Mouse (Mus musculus) neural tube, embryonic 13.5 days (tissue): ENCODE results near the gene Tex14. TPM values are rescaled to one million over a fixed set of nuclear protein-coding genes. Genes with fewer than 3 reads are reported as not detected.
"Not testable (repeated sequence)": the region's sequence is repeated elsewhere in the genome, so short reads cannot be mapped to it uniquely, and the experiment has no call there.

Source experiments
- ATAC-seq: fragments of 200-750 bp; cut with Nextera tagmentation; 2 replicates; pipeline ENCODE4 v1.8.0; 2017; ENCODE audit warnings: low read depth, mild to moderate bottlenecking, moderate TSS enrichment, moderate library complexity
- H3K27ac ChIP-seq: fragments of 300-500 bp; sonication (generic); replicated peaks from 2 replicates; pipeline ENCODE4 v1.5.1; 2015; ENCODE audit warnings: moderate library complexity, mild to moderate bottlenecking, inconsistent platforms
- H3K27me3 ChIP-seq: fragments of 300-500 bp; sonication (generic); 2 replicates; pipeline ENCODE4 v1.6.1; 2015; ENCODE audit warnings: mild to moderate bottlenecking, inconsistent platforms
- H3K36me3 ChIP-seq: fragments of 300-500 bp; sonication (generic); 2 replicates; pipeline ENCODE4 v1.6.1; 2015; ENCODE audit warnings: mild to moderate bottlenecking, inconsistent platforms
- H3K4me1 ChIP-seq: fragments of 300-500 bp; sonication (generic); replicated peaks from 2 replicates; pipeline ENCODE4 v1.6.1; 2015; ENCODE audit warnings: inconsistent platforms
- H3K4me2 ChIP-seq: fragments of 300-500 bp; sonication (generic); 2 replicates; pipeline ENCODE4 v1.6.1; 2015; ENCODE audit warnings: inconsistent platforms, mild to moderate bottlenecking, moderate library complexity
- H3K4me3 ChIP-seq: fragments of 300-500 bp; sonication (generic); 2 replicates; pipeline ENCODE4 v1.5.1; 2015; ENCODE audit warnings: mild to moderate bottlenecking, inconsistent platforms
- H3K9ac ChIP-seq: fragments of 300-500 bp; sonication (generic); 2 replicates; pipeline ENCODE4 v1.6.1; 2015; ENCODE audit warnings: moderate library complexity, mild to moderate bottlenecking, inconsistent platforms
- H3K9me3 ChIP-seq: fragments of 300-500 bp; sonication (generic); 2 replicates; pipeline ENCODE4 v1.6.1; 2016; ENCODE audit warnings: inconsistent platforms
- WGBS: fragments of 180-500 bp; shearing (Covaris S2); methylation state at CpG from one replicate; pipeline ENCODE4 v1.1.7; 2015; 5-methylcytosine and 5-hydroxymethylcytosine counted together
- polyA plus RNA-seq: library from polyadenylated mRNA; unstranded; fragments of >200 nt; fragmentation: Nextera tagmentation; extraction: Ambion mirVana; gene quantifications from 2 replicates; pipeline ENCODE4 v1.2.1, GENCODE M21; 2015

Gene Tex14
- polyA plus RNA-seq, 1 experiment from 2014 or later, result 0.32 TPM

DNA sequence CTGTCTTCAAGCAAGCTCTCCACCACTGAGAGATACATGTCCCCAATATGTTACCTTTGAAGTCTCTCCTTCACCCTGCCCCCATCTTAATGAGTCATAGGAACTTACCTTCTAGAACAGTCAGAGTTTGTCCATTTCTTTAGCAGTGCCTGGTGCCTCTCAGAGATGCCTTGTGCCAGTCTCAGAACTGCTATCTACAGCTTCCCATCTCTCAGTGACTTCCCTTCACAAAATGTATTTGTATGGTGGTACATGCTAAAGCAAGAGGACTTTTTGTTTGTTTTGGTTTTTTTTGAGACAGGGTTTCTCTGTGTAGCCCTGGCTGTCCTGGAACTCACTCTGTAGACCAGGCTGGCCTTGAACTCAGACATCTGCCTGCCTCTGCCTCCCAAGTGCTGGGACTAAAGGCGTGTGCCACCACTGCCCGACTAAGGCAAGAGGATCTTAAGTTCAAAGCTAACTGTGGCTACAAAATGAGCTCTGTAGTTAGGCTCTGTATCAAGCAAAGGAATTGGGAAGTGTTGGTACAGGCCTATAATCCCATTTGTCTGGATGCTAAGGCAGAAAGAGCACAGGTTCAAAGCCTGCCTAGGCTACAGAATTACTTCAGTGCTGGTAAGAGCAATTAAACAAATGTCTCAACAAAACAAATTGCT lies 49.3 kb downstream of the Tex14 start:
- Histone ChIP-seq H3K36me3 (no peaks in the 10 kb centered on the region), H3K27ac (no peak overlapping the region), H3K9me3 (no peaks in the 10 kb centered on the region), H3K4me1 (no peaks in the 10 kb centered on the region), H3K27me3 (no peaks in the 10 kb centered on the region), H3K9ac (no peak overlapping the region), H3K4me3 (no peak overlapping the region), H3K4me2 (no peak overlapping the region)
- WGBS, result 93% methylated on average over 2 of the region's 2 CpGs
- ATAC-seq, result no peak

- Histone ChIP-seq H3K4me2 (no peak overlapping the region), H3K4me3 (no peak overlapping the region), H3K9ac (no peak overlapping the region), H3K36me3 (no peaks in the 10 kb centered on the region), H3K9me3 (no peaks in the 10 kb centered on the region), H3K4me1 (no peaks in the 10 kb centered on the region), H3K27ac (no peak overlapping the region), H3K27me3 (no peaks in the 10 kb centered on the region)
- 95% methylated on average over 5 of the region's 5 CpGs for WGBS
- no peak for ATAC-seq
These were observed 50.7 kb downstream of the Tex14 start for GRCm38 (mm10) chr11:87455573-87455972.

DNA sequence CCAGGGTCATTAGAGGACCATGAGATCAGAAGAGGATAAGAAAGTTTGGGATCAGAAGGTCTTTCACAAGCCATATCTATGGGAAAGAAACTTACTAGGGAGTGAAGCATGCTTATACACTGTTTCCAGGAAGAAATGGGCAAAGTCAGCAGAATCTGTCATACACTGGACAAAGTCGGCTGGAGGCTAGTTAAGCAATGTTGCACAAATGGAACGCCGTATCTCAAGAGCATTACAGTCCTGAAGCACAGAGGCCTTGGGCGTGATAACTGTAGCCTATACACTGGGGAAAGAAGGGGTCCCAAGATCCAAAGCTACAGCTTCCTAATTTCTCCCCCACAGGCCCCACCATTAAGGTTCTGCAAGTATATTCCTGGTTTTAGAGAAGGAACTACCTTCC lies 51.1 kb downstream of the Tex14 start:
- Histone ChIP-seq H3K36me3 (no peaks in the 10 kb centered on the region), H3K4me3 (no peak overlapping the region), H3K9me3 (no peaks in the 10 kb centered on the region), H3K27ac (no peak overlapping the region), H3K9ac (no peak overlapping the region), H3K27me3 (no peaks in the 10 kb centered on the region), H3K4me1 (no peaks in the 10 kb centered on the region), H3K4me2 (no peak overlapping the region)
- WGBS, result 88% methylated on average over 4 of the region's 4 CpGs
- no peak for ATAC-seq

DNA sequence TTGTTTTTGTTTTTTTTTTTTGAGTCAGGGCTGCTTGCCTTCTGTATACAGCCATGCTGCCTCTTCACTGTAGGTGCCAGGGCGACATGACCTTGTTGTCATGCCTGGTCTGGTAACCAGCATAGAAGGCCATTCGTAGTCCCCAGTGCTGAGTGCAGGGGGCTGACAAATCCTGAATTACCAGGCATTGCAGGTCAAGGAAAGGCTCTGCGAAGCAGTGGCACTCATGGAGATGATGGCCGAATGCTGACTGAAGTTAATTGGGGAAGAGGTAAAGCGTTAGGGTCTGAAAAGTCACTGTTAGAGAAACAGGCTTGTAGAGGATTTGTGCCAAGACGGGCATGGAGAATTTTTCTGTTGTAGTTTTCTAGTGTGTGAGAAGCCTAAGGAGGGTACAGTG lies 55.7 kb downstream of the Tex14 start:
- Histone ChIP-seq H3K27me3 (no peaks in the 10 kb centered on the region), H3K9ac (no peak overlapping the region), H3K36me3 (no peaks in the 10 kb centered on the region), H3K4me2 (no peak overlapping the region), H3K4me3 (no peak overlapping the region), H3K9me3 (no peaks in the 10 kb centered on the region), H3K27ac (no peak overlapping the region), H3K4me1 (no peaks in the 10 kb centered on the region)
- no peak for ATAC-seq
- 91% methylated on average over 6 of the region's 6 CpGs for WGBS

GRCm38 (mm10) chr11:87461780-87462460 lies 57.1 kb downstream of the Tex14 start:
- not testable (repeated sequence) for H3K9me3 ChIP-seq, H3K36me3 ChIP-seq, H3K4me1 ChIP-seq, H3K27me3 ChIP-seq
- Histone ChIP-seq H3K4me3 (peak overlapping the region; percentile 32), H3K4me2 (peak overlapping the region; percentile 51), H3K27ac (peak overlapping the region; percentile 64), H3K9ac (peak overlapping the region; percentile 31; the same call in 1 of the 2 replicates)
- WGBS, result under 1% methylated on average over 22 of the region's 58 CpGs
- ATAC-seq, result peak; percentile 99

GRCm38 (mm10) chr11:87462461-87463242 lies 57.8 kb downstream of the Tex14 start:
- WGBS, result 5% methylated on average over 9 of the region's 9 CpGs
- Histone ChIP-seq H3K4me1 (no peaks in the 10 kb centered on the region), H3K9ac (no peak overlapping the region), H3K27ac (peak overlapping the region; percentile 65), H3K4me2 (no peak overlapping the region), H3K36me3 (no peaks in the 10 kb centered on the region), H3K4me3 (no peak overlapping the region), H3K9me3 (no peaks in the 10 kb centered on the region), H3K27me3 (0 out of 2 replicates have a peak, but pooled peaks cover 2% of the 10 kb centered on the region)
- ATAC-seq, result no peak; the same call in none of the 2 replicates

- H3K9ac ChIP-seq, result no peak overlapping the region
- no peak for ATAC-seq
- WGBS, result 57% methylated on average over 5 of the region's 5 CpGs
- H3K27ac ChIP-seq, result no peak overlapping the region
- no peaks in the 10 kb centered on the region for H3K9me3 ChIP-seq
- no peak overlapping the region for H3K4me3 ChIP-seq
- H3K4me1 ChIP-seq, result no peaks in the 10 kb centered on the region
- H3K27me3 ChIP-seq, result 0 out of 2 replicates have a peak, but pooled peaks cover 4% of the 10 kb centered on the region
- no peak overlapping the region for H3K4me2 ChIP-seq
- no peaks in the 10 kb centered on the region for H3K36me3 ChIP-seq
These were observed 58.3 kb downstream of the Tex14 start for GRCm38 (mm10) chr11:87463243-87463540.

- not testable (repeated sequence) for H3K27ac ChIP-seq, H3K4me2 ChIP-seq, H3K9ac ChIP-seq, H3K4me3 ChIP-seq, H3K9me3 ChIP-seq, H3K36me3 ChIP-seq, H3K4me1 ChIP-seq, H3K27me3 ChIP-seq, ATAC-seq
- 80% methylated on average over 4 of the region's 4 CpGs for WGBS
These were observed 59.0 kb downstream of the Tex14 start for GRCm38 (mm10) chr11:87463792-87464430.

DNA sequence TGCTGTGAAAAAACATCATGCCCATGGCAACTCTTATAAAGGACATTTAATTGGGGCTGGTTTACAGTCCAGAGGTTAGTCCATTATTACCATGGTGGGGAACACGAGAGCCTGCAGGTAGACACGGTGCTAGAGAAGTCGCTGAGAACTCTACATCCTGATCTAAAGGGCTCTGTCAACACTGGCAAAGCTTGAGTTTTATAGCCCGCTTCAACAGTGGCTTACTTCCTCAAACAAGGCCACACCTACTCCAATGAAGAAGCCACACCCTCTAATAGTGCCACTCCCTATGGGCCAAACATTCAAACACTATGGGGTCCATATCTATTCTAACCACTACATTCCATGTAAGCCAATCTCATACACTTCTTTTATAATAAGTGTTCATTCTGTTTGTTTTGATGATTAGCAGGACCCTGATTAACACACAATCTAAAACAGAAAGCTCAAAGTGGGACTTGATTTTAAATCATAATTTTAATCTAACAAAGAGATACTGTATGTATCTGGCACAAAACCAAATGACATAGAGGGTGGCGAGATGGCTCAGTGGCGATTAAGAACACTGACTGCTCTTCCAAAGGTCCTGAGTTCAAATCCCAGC lies 61.2 kb downstream of the Tex14 start:
- ATAC-seq, result no peak
- 76% methylated on average over 6 of the region's 6 CpGs for WGBS

GRCm38 (mm10) chr11:87467491-87468277 lies 62.8 kb downstream of the Tex14 start:
- Histone ChIP-seq H3K9me3 (no peaks in the 10 kb centered on the region), H3K4me3 (no peak overlapping the region), H3K4me1 (peaks cover 5% of the 10 kb centered on the region), H3K27me3 (0 out of 2 replicates have a peak, but pooled peaks cover 4% of the 10 kb centered on the region), H3K9ac (no peak overlapping the region), H3K36me3 (no peaks in the 10 kb centered on the region), H3K4me2 (no peak overlapping the region), H3K27ac (no peak overlapping the region)
- 48% methylated on average over 19 of the region's 19 CpGs for WGBS
- no peak for ATAC-seq

More for the DNA sequence above, 61.2 kb downstream of the Tex14 start:
- 0 out of 2 replicates have a peak, but pooled peaks cover 4% of the 10 kb centered on the region for H3K27me3 ChIP-seq
- no peak overlapping the region for H3K27ac ChIP-seq
- H3K36me3 ChIP-seq, result no peaks in the 10 kb centered on the region
- H3K4me1 ChIP-seq, result peaks cover 5% of the 10 kb centered on the region
- H3K9ac ChIP-seq, result no peak overlapping the region
- no peak overlapping the region for H3K4me2 ChIP-seq
- no peaks in the 10 kb centered on the region for H3K9me3 ChIP-seq
- H3K4me3 ChIP-seq, result no peak overlapping the region

GRCm38 (mm10) chr11:87468278-87468655 lies 63.4 kb downstream of the Tex14 start:
- no peak for ATAC-seq
- H3K9me3 ChIP-seq, result no peaks in the 10 kb centered on the region
- no peak overlapping the region for H3K27ac ChIP-seq
- H3K27me3 ChIP-seq, result 0 out of 2 replicates have a peak, but pooled peaks cover 4% of the 10 kb centered on the region
- no peak overlapping the region for H3K9ac ChIP-seq
- 51% methylated on average over 7 of the region's 7 CpGs for WGBS
- no peak overlapping the region for H3K4me2 ChIP-seq
- no peak overlapping the region for H3K4me3 ChIP-seq
- H3K4me1 ChIP-seq, result peaks cover 5% of the 10 kb centered on the region
- H3K36me3 ChIP-seq, result no peaks in the 10 kb centered on the region
